Mouse (Mus musculus) embryonic facial prominence, embryonic 11.5 days (tissue): ENCODE measurements around the gene Tmx1. TPM values are rescaled to one million over a fixed set of nuclear protein-coding genes. Genes with fewer than 3 reads are reported as not detected.

Experiments used
- ATAC-seq: fragments of 200-750 bp; cut with Nextera tagmentation; replicated peaks from 2 replicates; pipeline ENCODE4 v1.8.0; 2017; ENCODE audit warnings: low read depth; ENCODE audit not compliant: insufficient number of reproducible peaks, low FRiP score, low TSS enrichment
- DNase-seq: peaks from one replicate; pipeline ENCODE4 v3.0.0-alpha.2; 2015; ENCODE audit warnings: low spot score
- H3K27ac ChIP-seq: fragments of 300-500 bp; sonication (generic); replicated peaks from 2 replicates; pipeline ENCODE4 v1.5.1; 2014; ENCODE audit warnings: mild to moderate bottlenecking, low read depth, low read length, control low read depth
- H3K27me3 ChIP-seq: fragments of 300-500 bp; sonication (generic); 2 replicates; pipeline ENCODE4 v1.6.1; 2014; ENCODE audit warnings: mild to moderate bottlenecking, low read length, moderate library complexity, mixed read lengths; ENCODE audit not compliant: control insufficient read depth, insufficient read depth
- H3K36me3 ChIP-seq: fragments of 300-500 bp; sonication (generic); replicated peaks from 2 replicates; pipeline ENCODE4 v1.6.1; 2014; ENCODE audit warnings: low read depth, mild to moderate bottlenecking, low read length, moderate library complexity, mixed read lengths; ENCODE audit not compliant: control insufficient read depth, insufficient read depth
- H3K4me1 ChIP-seq: fragments of 300-500 bp; sonication (generic); 2 replicates; pipeline ENCODE4 v1.6.1; 2014; ENCODE audit warnings: low read length, mixed read lengths; ENCODE audit not compliant: control insufficient read depth, insufficient read depth
- H3K4me2 ChIP-seq: fragments of 300-500 bp; sonication (generic); 2 replicates; pipeline ENCODE4 v1.6.1; 2014; ENCODE audit warnings: low read depth, mild to moderate bottlenecking, control low read depth, low read length, moderate library complexity
- H3K4me3 ChIP-seq: fragments of 300-500 bp; sonication (generic); 2 replicates; pipeline ENCODE4 v1.5.1; 2014; ENCODE audit warnings: low read depth, low read length, control low read depth
- H3K9ac ChIP-seq: fragments of 300-500 bp; sonication (generic); replicated peaks from 2 replicates; pipeline ENCODE4 v1.6.1; 2014; ENCODE audit warnings: mild to moderate bottlenecking, control low read depth, low read length
- H3K9me3 ChIP-seq: fragments of 300-500 bp; sonication (generic); replicated peaks from 2 replicates; pipeline ENCODE4 v1.6.1; 2016; ENCODE audit warnings: mild to moderate bottlenecking, low read length, inconsistent platforms, mixed read lengths; ENCODE audit not compliant: control insufficient read depth
- WGBS: fragments of 180-500 bp; shearing (Covaris S2); extraction: QIAGEN DNeasy Blood & Tissue Kit; methylation state at CpG from one replicate; pipeline ENCODE4 v1.1.7; 2014; 5-methylcytosine and 5-hydroxymethylcytosine counted together
- polyA plus RNA-seq: library from polyadenylated mRNA; unstranded; fragments of >200 nt; fragmentation: Nextera tagmentation; extraction: Ambion mirVana; gene quantifications from 2 replicates; pipeline ENCODE4 v1.2.1, GENCODE M21; 2014

The Tmx1 gene
- polyA plus RNA-seq, 1 experiment from 2014 or later, result 117 TPM

DNA sequence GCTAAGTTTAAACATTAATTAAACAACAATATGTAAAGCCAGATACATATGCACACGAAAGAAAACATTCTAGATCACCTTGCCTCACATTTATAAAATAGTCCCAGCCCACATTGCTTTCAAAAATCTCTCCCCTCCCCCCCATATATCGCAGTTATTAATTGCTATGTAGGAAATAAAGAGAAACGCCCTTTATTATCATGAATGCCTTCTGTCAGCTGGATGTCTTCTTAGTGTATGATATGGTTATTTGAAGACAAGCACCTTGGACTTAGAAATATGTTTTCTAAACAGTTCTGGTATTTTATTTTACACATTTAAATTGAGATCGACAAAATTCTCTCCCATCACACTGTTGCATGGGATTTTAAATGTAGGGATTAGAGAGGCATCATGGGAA lies 23.3 kb upstream of the Tmx1 start:
- DNase-seq, result no peak
- Histone ChIP-seq H3K36me3 (no peaks in the 10 kb centered on the region), H3K9ac (no peak overlapping the region), H3K9me3 (no peaks in the 10 kb centered on the region), H3K4me2 (no peak overlapping the region), H3K27ac (no peak overlapping the region), H3K4me3 (no peak overlapping the region), H3K4me1 (no peaks in the 10 kb centered on the region), H3K27me3 (no peaks in the 10 kb centered on the region)
- WGBS, result 75% methylated on average over 4 of the region's 4 CpGs
- ATAC-seq, result no peak

DNA sequence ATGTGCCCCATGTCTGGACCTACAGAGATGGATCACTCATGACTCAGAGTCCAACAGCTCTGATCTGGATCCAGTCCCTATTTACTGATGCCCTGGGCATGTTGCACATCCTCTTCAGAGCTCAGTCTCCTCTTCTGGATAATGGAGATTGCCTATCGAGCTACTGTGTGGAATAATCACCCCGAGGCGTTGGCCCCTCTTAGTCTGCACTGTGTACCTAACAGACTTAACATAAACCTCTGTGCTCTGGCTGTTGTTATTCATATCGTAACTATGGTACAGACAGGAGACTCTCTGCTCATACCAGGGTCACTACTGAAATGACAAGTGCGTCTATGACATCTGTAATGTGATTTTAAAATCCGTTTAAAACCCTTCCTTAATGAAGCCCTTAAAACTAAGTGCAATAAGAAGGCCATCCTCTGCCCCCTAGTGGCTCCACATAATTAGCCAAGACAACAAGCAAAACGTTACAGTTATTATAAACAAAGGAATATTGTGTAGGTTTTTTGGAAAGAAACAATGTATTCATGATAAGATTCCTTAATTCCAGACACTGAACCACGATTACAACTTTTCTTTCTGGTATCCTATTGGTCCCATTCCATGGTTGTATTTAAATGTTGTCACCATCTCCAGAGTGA lies 22.5 kb upstream of the Tmx1 start:
- WGBS, result 34% methylated on average over 8 of the region's 8 CpGs
- DNase-seq (peak; percentile 67), ATAC-seq (no peak)
- no peaks in the 10 kb centered on the region for H3K9me3 ChIP-seq
- H3K36me3 ChIP-seq, result no peaks in the 10 kb centered on the region
- no peak overlapping the region for H3K27ac ChIP-seq
- H3K4me2 ChIP-seq, result no peak overlapping the region
- no peak overlapping the region for H3K4me3 ChIP-seq
- H3K9ac ChIP-seq, result no peak overlapping the region
- H3K27me3 ChIP-seq, result no peaks in the 10 kb centered on the region
- H3K4me1 ChIP-seq, result no peaks in the 10 kb centered on the region

- Histone ChIP-seq H3K9ac (no peak overlapping the region), H3K4me1 (no peaks in the 10 kb centered on the region), H3K27ac (no peak overlapping the region), H3K4me2 (no peak overlapping the region), H3K9me3 (no peaks in the 10 kb centered on the region), H3K4me3 (no peak overlapping the region), H3K36me3 (no peaks in the 10 kb centered on the region), H3K27me3 (no peaks in the 10 kb centered on the region)
- DNase-seq (no peak), ATAC-seq (no peak)
- 66% methylated on average over 5 of the region's 5 CpGs for WGBS
Measured at GRCm38 (mm10) chr12:70431428-70431827, 21.5 kb upstream of the Tmx1 start.

DNA sequence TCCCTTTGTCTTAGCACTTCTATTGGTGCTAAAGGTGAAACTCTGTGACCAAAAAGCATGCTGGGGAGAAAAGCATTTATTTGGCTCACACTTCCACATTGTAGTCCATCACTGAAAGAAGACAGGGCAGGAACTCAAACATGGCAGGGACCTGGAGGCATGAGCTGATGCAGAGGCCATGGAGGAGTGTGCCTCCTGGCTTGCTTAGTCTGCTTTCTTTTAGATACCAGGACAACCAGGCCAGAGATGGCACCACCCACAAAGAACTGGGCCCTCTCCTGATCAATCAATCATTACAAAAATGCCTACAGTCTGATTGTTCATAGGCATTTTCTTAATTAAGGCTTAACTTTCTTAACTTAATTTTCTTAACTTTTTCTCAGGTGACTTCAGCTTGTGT lies 2.9 kb upstream of the Tmx1 start:
- Histone ChIP-seq H3K27ac (no peak overlapping the region), H3K4me1 (no peaks in the 10 kb centered on the region; the same call in 1 of the 2 replicates), H3K9me3 (no peaks in the 10 kb centered on the region), H3K9ac (no peak overlapping the region), H3K4me3 (no peak overlapping the region), H3K27me3 (no peaks in the 10 kb centered on the region), H3K4me2 (no peak overlapping the region), H3K36me3 (no peaks in the 10 kb centered on the region)
- ATAC-seq, result no peak
- no peak for DNase-seq

- Histone ChIP-seq H3K36me3 (no peaks in the 10 kb centered on the region), H3K9me3 (no peaks in the 10 kb centered on the region), H3K27me3 (no peaks in the 10 kb centered on the region), H3K4me1 (no peaks in the 10 kb centered on the region; the same call in 1 of the 2 replicates), H3K4me2 (no peak overlapping the region), H3K27ac (no peak overlapping the region), H3K9ac (no peak overlapping the region), H3K4me3 (no peak overlapping the region)
- ATAC-seq (no peak), DNase-seq (no peak)
- 98% methylated on average over 3 of the region's 3 CpGs for whole genome bisulfite sequencing
Measured at GRCm38 (mm10) chr12:70451533-70451932, 1.4 kb upstream of the Tmx1 start.

DNA sequence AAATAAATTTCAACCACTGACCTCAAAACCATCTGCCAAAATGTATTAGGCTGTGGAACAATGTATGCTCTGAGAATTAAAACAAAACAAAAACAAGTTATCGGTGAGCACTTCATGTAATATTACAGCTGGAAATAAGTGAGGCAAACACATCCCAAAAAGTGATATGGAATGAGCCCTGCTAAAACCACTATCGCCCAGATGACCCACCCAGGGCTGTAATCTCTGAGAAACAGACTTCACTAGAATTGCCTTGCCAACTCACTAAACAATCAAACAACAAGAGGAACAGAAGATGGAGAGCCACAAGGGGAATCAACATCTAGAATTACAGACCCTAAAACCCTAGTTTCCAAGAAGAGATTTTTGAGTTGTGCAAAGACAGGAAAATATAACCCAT lies 752 bp upstream of the Tmx1 start:
- Histone ChIP-seq H3K36me3 (no peaks in the 10 kb centered on the region), H3K27ac (no peak overlapping the region), H3K4me1 (no peaks in the 10 kb centered on the region; the same call in 1 of the 2 replicates), H3K4me2 (no peak overlapping the region), H3K27me3 (no peaks in the 10 kb centered on the region), H3K9ac (peak overlapping the region; percentile 85), H3K4me3 (no peak overlapping the region; the same call in 1 of the 2 replicates), H3K9me3 (no peaks in the 10 kb centered on the region)
- DNase-seq (no peak), ATAC-seq (no peak)
- 88% methylated on average over 2 of the region's 2 CpGs for WGBS

GRCm38 (mm10) chr12:70455226-70455625 lies 2.3 kb downstream of the Tmx1 start:
- H3K27ac ChIP-seq, result no peak overlapping the region
- H3K36me3 ChIP-seq, result peaks cover 4% of the 10 kb centered on the region
- WGBS, result 91% methylated on average over 8 of the region's 8 CpGs
- no peaks in the 10 kb centered on the region; the same call in 1 of the 2 replicates for H3K4me1 ChIP-seq
- no peak for DNase-seq
- H3K4me3 ChIP-seq, result no peak overlapping the region
- ATAC-seq, result no peak
- H3K9me3 ChIP-seq, result no peaks in the 10 kb centered on the region
- no peaks in the 10 kb centered on the region for H3K27me3 ChIP-seq
- H3K4me2 ChIP-seq, result no peak overlapping the region
- no peak overlapping the region for H3K9ac ChIP-seq

GRCm38 (mm10) chr12:70459546-70459945 lies 6.7 kb downstream of the Tmx1 start:
- H3K27me3 ChIP-seq, result no peaks in the 10 kb centered on the region
- DNase-seq, result no peak
- no peak for ATAC-seq
- H3K4me3 ChIP-seq, result no peak overlapping the region
- H3K9ac ChIP-seq, result no peak overlapping the region
- 96% methylated on average over 1 of the region's 1 CpGs for WGBS
- H3K9me3 ChIP-seq, result no peaks in the 10 kb centered on the region
- no peak overlapping the region for H3K4me2 ChIP-seq
- no peaks in the 10 kb centered on the region for H3K4me1 ChIP-seq
- H3K27ac ChIP-seq, result no peak overlapping the region
- peaks cover 8% of the 10 kb centered on the region for H3K36me3 ChIP-seq
